Mouse (Mus musculus): ENCODE data around the gene Phb. TPM values are rescaled to one million over a fixed set of nuclear protein-coding genes. Genes with fewer than 3 reads are reported as not detected.

The Phb gene
- polyA plus RNA-seq, 1 experiment from 2014 or later = 184 TPM

Other genes starting within 250 kb of the Phb start
- 0.07 TPM in 1 of 2 replicates, not detected in the other for gene Nxph3, start 152.4 kb upstream of the Phb start, polyA plus RNA-seq (2015; fragmentation: Nextera tagmentation; extraction: Ambion mirVana)
- gene Ngfr, start 79.2 kb upstream of the Phb start, polyA plus RNA-seq (2015; fragmentation: Nextera tagmentation; extraction: Ambion mirVana) = 1.8 and 2.7 TPM in 2 replicates
- 5.9 and 6.3 TPM in 2 replicates for gene Zfp652, start 45.7 kb downstream of the Phb start, polyA plus RNA-seq (2015; fragmentation: Nextera tagmentation; extraction: Ambion mirVana)
- gene B130006D01Rik, start 56.6 kb downstream of the Phb start, polyA plus RNA-seq (2015; fragmentation: Nextera tagmentation; extraction: Ambion mirVana) = 0.37 and 0.44 TPM in 2 replicates
- 5.2 and 6.2 TPM in 2 replicates for gene Phospho1, start 157.5 kb downstream of the Phb start, polyA plus RNA-seq (2015; fragmentation: Nextera tagmentation; extraction: Ambion mirVana)
- gene Gngt2, start 170.3 kb downstream of the Phb start, polyA plus RNA-seq (2015; fragmentation: Nextera tagmentation; extraction: Ambion mirVana) = 13.8 and 15.3 TPM in 2 replicates
- 5.8 and 6.3 TPM in 2 replicates for gene Abi3, start 175.5 kb downstream of the Phb start, polyA plus RNA-seq (2015; fragmentation: Nextera tagmentation; extraction: Ambion mirVana)
- gene B4galnt2, start 247.9 kb downstream of the Phb start, polyA plus RNA-seq (2015; fragmentation: Nextera tagmentation; extraction: Ambion mirVana) = 0.13 and 0.27 TPM in 2 replicates